Mouse (Mus musculus) spleen, adult 2 months (tissue): Measurements from ENCODE around the gene Skil.

ENCODE experiments used
- CTCF ChIP-seq: fragments of 200-500 bp; IDR thresholded peaks from 2 replicates; pipeline ENCODE4 v1.5.1; 2011; ENCODE audit warnings: mild to moderate bottlenecking, inconsistent platforms; ENCODE audit not compliant: insufficient read depth, insufficient read length, insufficient replicate concordance; ENCODE audit errors: extremely low read depth
- POLR2A ChIP-seq: fragments of 200-500 bp; IDR thresholded peaks from 2 replicates; pipeline ENCODE4 v1.6.1; 2011; ENCODE audit warnings: low read depth, low read length, inconsistent platforms

- TF ChIP-seq POLR2A (no peak), CTCF (no peak)
These were observed 3.1 kb downstream of the Skil start for GRCm38 (mm10) chr3:31097976-31098375.
